Mouse (Mus musculus) hindbrain, embryonic 11.5 days (tissue): ENCODE data around the gene Anxa4. TPM values are rescaled to one million over a fixed set of nuclear protein-coding genes. Genes with fewer than 3 reads are reported as not detected.

Experiments used
- ATAC-seq: fragments of 200-750 bp; cut with Nextera tagmentation; 2 replicates; pipeline ENCODE4 v1.8.0; 2017; ENCODE audit warnings: mild to moderate bottlenecking, moderate TSS enrichment, moderate library complexity; ENCODE audit not compliant: low FRiP score
- DNase-seq: peaks from one replicate; pipeline ENCODE4 v3.0.0-alpha.2; 2015; ENCODE audit warnings: low spot score
- H3K27ac ChIP-seq: fragments of 300-500 bp; sonication (generic); 2 replicates; pipeline ENCODE4 v1.5.1; 2014; ENCODE audit warnings: mild to moderate bottlenecking, low read depth, low read length
- H3K27me3 ChIP-seq: fragments of 300-500 bp; sonication (generic); 2 replicates; pipeline ENCODE4 v1.6.1; 2014; ENCODE audit warnings: mild to moderate bottlenecking, low read length, moderate library complexity, mixed read lengths; ENCODE audit not compliant: control insufficient read depth, insufficient read depth
- H3K36me3 ChIP-seq: fragments of 300-500 bp; sonication (generic); 2 replicates; pipeline ENCODE4 v1.6.1; 2014; ENCODE audit warnings: mild to moderate bottlenecking, low read length, moderate library complexity, mixed read lengths; ENCODE audit not compliant: control insufficient read depth, insufficient read depth
- H3K4me1 ChIP-seq: fragments of 300-500 bp; sonication (generic); replicated peaks from 2 replicates; pipeline ENCODE4 v1.6.1; 2014; ENCODE audit warnings: low read length, mixed read lengths; ENCODE audit not compliant: control insufficient read depth, insufficient read depth
- H3K4me2 ChIP-seq: fragments of 300-500 bp; sonication (generic); replicated peaks from 2 replicates; pipeline ENCODE4 v1.6.1; 2014; ENCODE audit warnings: mild to moderate bottlenecking, low read depth, low read length
- H3K4me3 ChIP-seq: fragments of 300-500 bp; sonication (generic); 2 replicates; pipeline ENCODE4 v1.5.1; 2014; ENCODE audit warnings: low read depth, low read length
- H3K9ac ChIP-seq: fragments of 300-500 bp; sonication (generic); 2 replicates; pipeline ENCODE4 v1.6.1; 2014; ENCODE audit warnings: low read depth, low read length
- H3K9me3 ChIP-seq: fragments of 300-500 bp; sonication (generic); 2 replicates; pipeline ENCODE4 v1.6.1; 2016; ENCODE audit warnings: low read length; ENCODE audit not compliant: control insufficient read depth
- WGBS: fragments of 180-500 bp; shearing (Covaris S2); extraction: QIAGEN DNeasy Blood & Tissue Kit; methylation state at CpG from one replicate; pipeline ENCODE4 v1.1.7; 2014; 5-methylcytosine and 5-hydroxymethylcytosine counted together
- polyA plus RNA-seq: library from polyadenylated mRNA; unstranded; fragments of >200 nt; fragmentation: Nextera tagmentation; extraction: Ambion mirVana; gene quantifications from 2 replicates; pipeline ENCODE4 v1.2.1, GENCODE M21; 2014

Anxa4 gene
- 8.2 and 11.7 TPM in 2 replicates for polyA plus RNA-seq

DNA sequence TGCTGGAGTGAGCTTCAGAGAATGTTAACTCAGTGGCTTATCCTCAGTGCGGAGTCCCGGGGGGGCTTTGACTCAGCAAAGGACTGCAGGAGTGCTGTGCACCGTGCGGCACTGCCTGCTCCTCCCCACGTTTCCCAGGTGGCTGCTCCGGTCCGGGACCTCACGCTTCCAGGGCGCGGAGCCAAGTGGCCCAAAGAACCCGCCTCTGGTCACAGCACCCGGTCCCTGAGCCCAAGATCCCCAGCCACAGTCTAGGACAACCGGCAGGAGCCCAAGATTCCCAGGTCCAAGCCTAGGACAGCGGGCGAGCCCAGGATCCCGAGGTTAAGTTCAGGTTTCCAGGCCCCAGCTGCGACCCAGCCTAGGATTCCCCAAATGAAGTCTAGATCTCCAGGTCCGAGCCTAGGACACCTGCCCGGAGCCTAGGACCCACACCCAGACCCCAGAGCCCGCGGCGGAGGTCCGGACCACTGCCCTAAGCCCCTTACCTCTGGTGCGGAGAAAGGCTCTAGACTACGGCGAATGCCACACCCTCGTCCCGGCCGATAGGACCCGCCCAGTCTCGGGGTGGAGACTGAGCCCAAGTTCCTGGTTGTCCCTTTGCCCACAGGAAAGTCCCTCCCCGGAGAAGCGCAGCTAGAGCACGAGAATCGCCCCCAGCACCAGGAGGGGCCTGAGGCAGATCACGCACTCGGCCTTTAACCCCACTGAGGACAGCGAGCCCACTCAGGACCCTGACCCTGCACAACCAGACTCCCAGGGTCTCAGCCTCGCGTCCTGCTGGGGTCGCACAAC lies at the start of gene Anxa4:
TSS of gene Anxa4 (minus strand) at position 564 of the 795 bp plus-strand sequence.
- Histone ChIP-seq H3K27ac (no peak within 1 kb of the TSS), H3K36me3 (no peaks in the 10 kb centered on the region), H3K4me2 (peak within 1 kb of the TSS; percentile 77), H3K27me3 (peaks cover 17% of the 10 kb centered on the region), H3K9me3 (no peaks in the 10 kb centered on the region), H3K9ac (peak within 1 kb of the TSS; percentile 50), H3K4me1 (no peaks in the 10 kb centered on the region), H3K4me3 (peak within 1 kb of the TSS; percentile 45)
- DNase-seq (peak; percentile 68), ATAC-seq (peak; percentile 57; the same call in 1 of the 2 replicates)
- WGBS: under 1% methylated on average over 41 of the region's 41 CpGs

DNA sequence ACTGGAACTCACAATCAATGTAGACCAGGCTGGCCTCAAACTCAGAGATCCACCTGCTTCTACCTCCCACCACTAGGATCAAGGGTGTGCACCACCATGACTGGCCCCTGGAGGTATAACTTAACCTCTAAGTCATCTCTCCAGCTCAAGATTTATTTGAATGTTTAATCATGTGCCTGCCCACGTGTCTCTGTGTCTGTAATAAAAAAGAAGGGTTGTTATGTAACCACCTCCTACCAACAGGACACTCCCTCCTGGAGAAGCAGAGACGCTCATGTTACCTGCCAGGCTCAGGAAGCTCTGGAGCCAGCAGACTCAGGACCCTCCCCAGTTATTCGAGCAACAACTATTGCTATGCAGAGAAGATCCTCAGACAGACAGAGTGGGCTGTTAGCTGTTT lies 48.6 kb upstream of the Anxa4 start:
- H3K27ac ChIP-seq: no peak overlapping the region
- H3K4me1 ChIP-seq: no peaks in the 10 kb centered on the region
- H3K9me3 ChIP-seq: no peaks in the 10 kb centered on the region
- H3K4me2 ChIP-seq: no peak overlapping the region
- WGBS: 72% methylated on average over 3 of the region's 3 CpGs
- ATAC-seq (no peak), DNase-seq (no peak)
- H3K36me3 ChIP-seq: no peaks in the 10 kb centered on the region
- no peak overlapping the region for H3K4me3 ChIP-seq
- no peak overlapping the region for H3K9ac ChIP-seq
- no peaks in the 10 kb centered on the region for H3K27me3 ChIP-seq

DNA sequence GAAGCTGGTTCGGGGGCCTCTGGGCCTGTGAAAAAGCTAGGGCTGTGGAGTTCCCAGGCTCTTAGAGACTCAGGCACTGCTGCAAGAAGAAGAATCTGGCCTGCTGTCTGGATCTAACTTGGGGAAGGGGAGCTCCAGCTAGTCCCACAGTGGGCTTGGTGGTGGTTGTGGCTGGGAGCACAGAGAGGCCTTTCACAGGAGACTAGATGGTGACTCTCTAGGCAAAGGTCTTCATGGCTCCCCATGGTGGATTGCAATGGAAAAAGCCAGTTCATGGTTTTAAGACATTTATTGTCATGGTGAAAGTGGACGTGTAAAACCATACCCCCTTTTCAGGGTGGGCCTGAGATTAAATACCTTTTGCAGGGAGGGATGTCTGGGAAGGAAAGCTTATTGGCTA lies 45.7 kb upstream of the Anxa4 start:
- H3K4me3 ChIP-seq: no peak overlapping the region
- H3K4me1 ChIP-seq: no peaks in the 10 kb centered on the region
- ATAC-seq (no peak), DNase-seq (no peak)
- no peaks in the 10 kb centered on the region for H3K9me3 ChIP-seq
- H3K27me3 ChIP-seq: no peaks in the 10 kb centered on the region
- H3K4me2 ChIP-seq: no peak overlapping the region
- WGBS: 82% methylated on average over 2 of the region's 2 CpGs
- no peaks in the 10 kb centered on the region for H3K36me3 ChIP-seq
- no peak overlapping the region for H3K27ac ChIP-seq
- no peak overlapping the region for H3K9ac ChIP-seq

DNA sequence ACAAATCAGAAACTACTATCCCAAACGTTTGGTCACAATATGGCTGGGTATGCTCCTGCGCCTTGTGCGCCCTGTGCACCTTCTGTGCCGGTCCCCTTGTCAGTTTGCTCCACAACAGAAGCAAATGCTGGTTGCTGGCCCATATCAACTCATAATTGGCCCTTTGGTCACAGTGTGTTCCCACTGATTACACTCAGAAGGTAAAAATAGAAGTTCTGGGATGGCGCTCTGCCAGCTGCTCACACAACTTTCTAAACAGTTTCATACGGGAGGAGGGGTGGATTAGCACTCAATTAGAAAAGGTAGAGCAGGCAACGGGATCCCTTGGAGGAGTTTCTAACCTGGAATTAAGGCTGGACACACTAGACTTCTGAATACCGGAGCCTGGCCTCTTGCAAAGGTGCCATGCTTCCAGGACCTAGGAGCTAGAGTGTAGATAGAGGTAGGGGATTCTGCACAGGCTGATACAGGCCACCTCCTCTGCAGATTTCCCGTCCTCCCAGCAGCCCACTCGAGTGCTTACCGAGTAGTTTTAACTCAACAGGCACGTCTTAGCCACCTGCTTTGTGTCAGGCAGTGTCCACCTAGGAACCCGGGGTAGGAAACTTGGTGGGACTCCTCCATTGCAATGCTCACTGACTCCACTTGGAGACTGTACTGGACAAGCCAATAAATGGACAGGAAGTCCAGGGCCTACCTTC lies 39.6 kb upstream of the Anxa4 start:
- 85% methylated on average over 13 of the region's 13 CpGs for WGBS
- no peaks in the 10 kb centered on the region for H3K27me3 ChIP-seq
- no peaks in the 10 kb centered on the region for H3K4me1 ChIP-seq

GRCm38 (mm10) chr6:86830738-86831500 lies 37.5 kb upstream of the Anxa4 start:
- Histone ChIP-seq H3K4me1 (no peaks in the 10 kb centered on the region), H3K4me3 (no peak overlapping the region), H3K36me3 (no peaks in the 10 kb centered on the region), H3K9me3 (no peaks in the 10 kb centered on the region), H3K27ac (no peak overlapping the region), H3K27me3 (no peaks in the 10 kb centered on the region), H3K4me2 (no peak overlapping the region), H3K9ac (no peak overlapping the region)
- 73% methylated on average over 10 of the region's 10 CpGs for WGBS
- no peak for ATAC-seq
- DNase-seq: no peak

More for the DNA sequence above, 39.6 kb upstream of the Anxa4 start:
- H3K4me2 ChIP-seq: no peak overlapping the region
- no peaks in the 10 kb centered on the region for H3K9me3 ChIP-seq
- no peak overlapping the region for H3K9ac ChIP-seq
- no peaks in the 10 kb centered on the region for H3K36me3 ChIP-seq
- DNase-seq (no peak), ATAC-seq (no peak)
- H3K27ac ChIP-seq: no peak overlapping the region
- H3K4me3 ChIP-seq: no peak overlapping the region

DNA sequence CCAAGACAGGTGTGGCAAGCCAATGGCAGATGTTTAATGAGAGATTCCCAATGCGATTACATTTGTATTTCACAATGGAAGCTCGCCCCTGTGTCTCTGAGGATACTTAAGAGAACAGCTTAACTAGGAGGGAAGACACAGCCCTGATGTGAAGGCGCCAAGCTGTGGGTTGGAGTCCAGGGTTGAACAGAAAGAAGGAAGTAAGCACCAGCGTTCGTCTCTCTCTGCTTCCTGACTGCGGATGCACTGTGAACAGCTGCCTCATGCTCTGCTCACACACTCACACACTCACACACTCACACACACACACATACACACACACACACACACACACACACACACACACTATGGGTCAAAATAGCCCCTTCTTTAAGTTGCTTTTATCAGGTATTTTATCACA lies 36.4 kb upstream of the Anxa4 start:
- Histone ChIP-seq H3K27me3 (no peaks in the 10 kb centered on the region), H3K9me3 (no peaks in the 10 kb centered on the region), H3K4me3 (no peak overlapping the region), H3K4me2 (no peak overlapping the region), H3K36me3 (no peaks in the 10 kb centered on the region), H3K27ac (no peak overlapping the region), H3K4me1 (no peaks in the 10 kb centered on the region), H3K9ac (no peak overlapping the region)
- ATAC-seq (no peak), DNase-seq (no peak)
- WGBS: 84% methylated on average over 6 of the region's 6 CpGs

- Histone ChIP-seq H3K4me2 (no peak overlapping the region), H3K4me3 (no peak overlapping the region), H3K36me3 (no peaks in the 10 kb centered on the region), H3K4me1 (peaks cover 2% of the 10 kb centered on the region; the same call in 1 of the 2 replicates), H3K27ac (no peak overlapping the region), H3K9ac (no peak overlapping the region), H3K9me3 (no peaks in the 10 kb centered on the region), H3K27me3 (no peaks in the 10 kb centered on the region; the same call in 1 of the 2 replicates)
- DNase-seq (no peak), ATAC-seq (no peak)
- WGBS: 88% methylated on average over 2 of the region's 2 CpGs
Measured at GRCm38 (mm10) chr6:86827432-86827831, 34.0 kb upstream of the Anxa4 start.

GRCm38 (mm10) chr6:86824401-86824800 lies 31.0 kb upstream of the Anxa4 start:
- no peaks in the 10 kb centered on the region for H3K9me3 ChIP-seq
- no peak for DNase-seq
- no peak overlapping the region for H3K4me2 ChIP-seq
- no peak overlapping the region for H3K27ac ChIP-seq
- H3K4me1 ChIP-seq: peaks cover 3% of the 10 kb centered on the region; the same call in 1 of the 2 replicates
- WGBS: 94% methylated on average over 7 of the region's 7 CpGs
- no peaks in the 10 kb centered on the region; the same call in 1 of the 2 replicates for H3K27me3 ChIP-seq
- no peaks in the 10 kb centered on the region for H3K36me3 ChIP-seq
- H3K4me3 ChIP-seq: no peak overlapping the region
- H3K9ac ChIP-seq: no peak overlapping the region
- no peak for ATAC-seq
